Mouse (Mus musculus): ENCODE data around the gene Lmod3. TPM values are rescaled to one million over a fixed set of nuclear protein-coding genes. Genes with fewer than 3 reads are reported as not detected.

The Lmod3 gene
- polyA plus RNA-seq, 1 experiment from 2014 or later, result 24.7 TPM

Other genes with a start within 250 kb of the Lmod3 start
- 0.10 and 0.34 TPM in 2 replicates for gene Fam19a4, start 192.3 kb downstream of the Lmod3 start, polyA plus RNA-seq (2015; fragmentation: Nextera tagmentation; extraction: Ambion mirVana)
- 13.2 and 14.4 TPM in 2 replicates for gene Eogt, start 103.6 kb downstream of the Lmod3 start, polyA plus RNA-seq (2015; fragmentation: Nextera tagmentation; extraction: Ambion mirVana)
- gene Tmf1, start 73.6 kb downstream of the Lmod3 start, polyA plus RNA-seq (2015; fragmentation: Nextera tagmentation; extraction: Ambion mirVana), result 21.3 and 24.8 TPM in 2 replicates
- gene Uba3, start 47.1 kb downstream of the Lmod3 start, polyA plus RNA-seq (2015; fragmentation: Nextera tagmentation; extraction: Ambion mirVana), result 64.0 and 66.2 TPM in 2 replicates
- 96.8 and 100 TPM in 2 replicates for gene Arl6ip5, start 42.1 kb downstream of the Lmod3 start, polyA plus RNA-seq (2015; fragmentation: Nextera tagmentation; extraction: Ambion mirVana)